Mouse (Mus musculus): Measurements from ENCODE around the gene Ssmem1. TPM values are rescaled to one million over a fixed set of nuclear protein-coding genes. Genes with fewer than 3 reads are reported as not detected.

Gene Ssmem1
- not detected in 2 replicates for total RNA-seq (2017)

- ATAC-seq (replicated peaks in 1 of 2; ENCODE audit: insufficient read depth in 1 of 2, low FRiP score in 2 of 2, low TSS enrichment in 1 of 2, low read depth in 1 of 2, poor library complexity in 2 of 2, severe bottlenecking in 2 of 2): peak; percentile 99 to 100
These were observed at the start of gene Ssmem1, which contains the start of gene Tmem209 for GRCm38 (mm10) chr6:30509265-30510239. Gene Ssmem1 (plus strand): TSS chr6:30509849. Gene Tmem209 (minus strand): TSS chr6:30509783.

GRCm38 (mm10) chr6:30460750-30461446 lies 48.8 kb upstream of the Ssmem1 start:
- peak; percentile 72 to 76 for ATAC-seq (replicated peaks in 1 of 2; ENCODE audit: insufficient read depth in 1 of 2, low FRiP score in 2 of 2, low TSS enrichment in 1 of 2, low read depth in 1 of 2, poor library complexity in 2 of 2, severe bottlenecking in 2 of 2)

GRCm38 (mm10) chr6:30461755-30462344 lies 47.8 kb upstream of the Ssmem1 start:
- ATAC-seq (replicated peaks in 1 of 2; ENCODE audit: insufficient read depth in 1 of 2, low FRiP score in 2 of 2, low TSS enrichment in 1 of 2, low read depth in 1 of 2, poor library complexity in 2 of 2, severe bottlenecking in 2 of 2): no peak

- ATAC-seq (replicated peaks in 1 of 2; ENCODE audit: insufficient read depth in 1 of 2, low FRiP score in 2 of 2, low TSS enrichment in 1 of 2, low read depth in 1 of 2, poor library complexity in 2 of 2, severe bottlenecking in 2 of 2): no peak
These were observed 46.8 kb upstream of the Ssmem1 start for GRCm38 (mm10) chr6:30462822-30463221.

GRCm38 (mm10) chr6:30465586-30465985 lies 44.1 kb upstream of the Ssmem1 start:
- ATAC-seq (replicated peaks in 1 of 2; ENCODE audit: insufficient read depth in 1 of 2, low FRiP score in 2 of 2, low TSS enrichment in 1 of 2, low read depth in 1 of 2, poor library complexity in 2 of 2, severe bottlenecking in 2 of 2): no peak

GRCm38 (mm10) chr6:30468058-30468457 lies 41.6 kb upstream of the Ssmem1 start:
- no peak for ATAC-seq (replicated peaks in 1 of 2; ENCODE audit: insufficient read depth in 1 of 2, low FRiP score in 2 of 2, low TSS enrichment in 1 of 2, low read depth in 1 of 2, poor library complexity in 2 of 2, severe bottlenecking in 2 of 2)

GRCm38 (mm10) chr6:30468684-30469083 lies 41.0 kb upstream of the Ssmem1 start:
- ATAC-seq (replicated peaks in 1 of 2; ENCODE audit: insufficient read depth in 1 of 2, low FRiP score in 2 of 2, low TSS enrichment in 1 of 2, low read depth in 1 of 2, poor library complexity in 2 of 2, severe bottlenecking in 2 of 2): peak in 1 of 2 experiments; percentile 55; a peak in 2 of 4 replicates

- ATAC-seq (replicated peaks in 1 of 2; ENCODE audit: insufficient read depth in 1 of 2, low FRiP score in 2 of 2, low TSS enrichment in 1 of 2, low read depth in 1 of 2, poor library complexity in 2 of 2, severe bottlenecking in 2 of 2): no peak
These were observed 40.3 kb upstream of the Ssmem1 start for GRCm38 (mm10) chr6:30469370-30469769.

- ATAC-seq (replicated peaks in 1 of 2; ENCODE audit: insufficient read depth in 1 of 2, low FRiP score in 2 of 2, low TSS enrichment in 1 of 2, low read depth in 1 of 2, poor library complexity in 2 of 2, severe bottlenecking in 2 of 2): no peak
These were observed 37.9 kb upstream of the Ssmem1 start for GRCm38 (mm10) chr6:30471706-30472105.

GRCm38 (mm10) chr6:30476025-30476765 lies 33.5 kb upstream of the Ssmem1 start:
- ATAC-seq (replicated peaks in 1 of 2; ENCODE audit: insufficient read depth in 1 of 2, low FRiP score in 2 of 2, low TSS enrichment in 1 of 2, low read depth in 1 of 2, poor library complexity in 2 of 2, severe bottlenecking in 2 of 2): no peak

GRCm38 (mm10) chr6:30477210-30477714 lies 32.4 kb upstream of the Ssmem1 start:
- no peak for ATAC-seq (replicated peaks in 1 of 2; ENCODE audit: insufficient read depth in 1 of 2, low FRiP score in 2 of 2, low TSS enrichment in 1 of 2, low read depth in 1 of 2, poor library complexity in 2 of 2, severe bottlenecking in 2 of 2)

GRCm38 (mm10) chr6:30477784-30478183 lies 31.9 kb upstream of the Ssmem1 start:
- ATAC-seq (replicated peaks in 1 of 2; ENCODE audit: insufficient read depth in 1 of 2, low FRiP score in 2 of 2, low TSS enrichment in 1 of 2, low read depth in 1 of 2, poor library complexity in 2 of 2, severe bottlenecking in 2 of 2): no peak

- ATAC-seq (replicated peaks in 1 of 2; ENCODE audit: insufficient read depth in 1 of 2, low FRiP score in 2 of 2, low TSS enrichment in 1 of 2, low read depth in 1 of 2, poor library complexity in 2 of 2, severe bottlenecking in 2 of 2): no peak
These were observed 30.2 kb upstream of the Ssmem1 start for GRCm38 (mm10) chr6:30479418-30479817.

- ATAC-seq (replicated peaks in 1 of 2; ENCODE audit: insufficient read depth in 1 of 2, low FRiP score in 2 of 2, low TSS enrichment in 1 of 2, low read depth in 1 of 2, poor library complexity in 2 of 2, severe bottlenecking in 2 of 2): no peak
These were observed 26.7 kb upstream of the Ssmem1 start for GRCm38 (mm10) chr6:30482908-30483307.

- no peak for ATAC-seq (replicated peaks in 1 of 2; ENCODE audit: insufficient read depth in 1 of 2, low FRiP score in 2 of 2, low TSS enrichment in 1 of 2, low read depth in 1 of 2, poor library complexity in 2 of 2, severe bottlenecking in 2 of 2)
These were observed 23.1 kb upstream of the Ssmem1 start for GRCm38 (mm10) chr6:30486504-30486903.

- ATAC-seq (replicated peaks in 1 of 2; ENCODE audit: insufficient read depth in 1 of 2, low FRiP score in 2 of 2, low TSS enrichment in 1 of 2, low read depth in 1 of 2, poor library complexity in 2 of 2, severe bottlenecking in 2 of 2): peak in 1 of 2 experiments; percentile 56; a peak in 1 of 4 replicates
These were observed 10.6 kb upstream of the Ssmem1 start for GRCm38 (mm10) chr6:30499049-30499448.

GRCm38 (mm10) chr6:30508824-30509223 lies 825 bp upstream of the Ssmem1 start:
- no peak for ATAC-seq (replicated peaks in 1 of 2; ENCODE audit: insufficient read depth in 1 of 2, low FRiP score in 2 of 2, low TSS enrichment in 1 of 2, low read depth in 1 of 2, poor library complexity in 2 of 2, severe bottlenecking in 2 of 2)

All from hematopoietic stem cell, adult 5-6 weeks (primary cell).